Mouse (Mus musculus) adrenal gland, postnatal 25 days (tissue): ENCODE measurements around the gene Trpv2. TPM values are rescaled to one million over a fixed set of nuclear protein-coding genes. Genes with fewer than 3 reads are reported as not detected.

Experiments used
- DNase-seq: peaks from one replicate; pipeline ENCODE4 v3.0.0; 2021; ENCODE audit warnings: mixed read lengths
- total RNA-seq: library from RNA; stranded (reverse); gene quantifications from 2 replicates; pipeline ENCODE4 v1.2.3, GENCODE M21; 2021

Gene Trpv2
- total RNA-seq, 1 experiment from 2014 or later = 1.9 TPM

- DNase-seq = peak; percentile 71
Measured at GRCm38 (mm10) chr11:62558961-62559646, 15.2 kb upstream of the Trpv2 start.

GRCm38 (mm10) chr11:62560463-62561016 is 13.7 kb upstream of the Trpv2 start:
- DNase-seq = peak; percentile 33

GRCm38 (mm10) chr11:62563590-62563989 is 10.7 kb upstream of the Trpv2 start:
- no peak for DNase-seq

DNA sequence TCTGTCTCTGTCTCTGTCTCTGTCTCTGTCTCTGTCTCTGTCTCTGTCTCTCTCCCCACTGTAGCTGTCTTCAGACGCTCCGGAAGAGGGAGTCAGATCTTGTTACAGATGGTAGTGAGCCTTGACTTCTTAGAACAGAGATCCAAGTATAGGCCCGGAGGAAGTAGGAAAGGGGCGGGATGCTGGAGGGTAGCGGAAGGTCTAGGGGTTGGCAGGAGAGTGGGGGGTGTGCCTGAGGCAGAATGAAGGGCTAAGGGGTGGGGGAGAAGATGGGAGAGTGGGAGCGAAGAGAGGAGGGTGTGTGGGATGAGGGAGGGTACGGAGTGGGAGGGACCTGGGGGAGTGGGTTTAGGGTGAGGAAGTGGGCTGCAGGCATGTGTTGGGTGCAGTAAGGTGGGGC is 8.5 kb upstream of the Trpv2 start:
- no peak for DNase-seq

DNA sequence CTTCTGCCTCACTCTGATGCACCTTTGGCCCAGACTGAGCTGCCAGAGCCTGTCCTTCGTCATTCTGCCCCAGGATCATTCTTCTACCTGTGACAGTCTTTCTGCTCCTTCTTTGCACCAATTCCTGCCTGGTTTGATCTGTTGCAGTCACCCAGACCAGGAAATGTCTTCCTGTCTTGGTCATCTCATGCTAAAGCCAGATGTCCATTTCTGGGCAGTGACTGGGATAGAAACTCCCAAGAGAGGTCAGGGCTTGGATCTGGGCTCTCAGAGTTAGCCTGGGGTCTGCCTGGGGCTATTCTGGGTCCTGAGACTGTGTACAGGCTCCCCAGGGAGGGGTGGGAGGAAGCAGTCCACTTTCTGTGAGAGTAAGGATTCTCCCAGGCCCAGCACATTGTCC is 8.1 kb upstream of the Trpv2 start:
- no peak for DNase-seq

DNA sequence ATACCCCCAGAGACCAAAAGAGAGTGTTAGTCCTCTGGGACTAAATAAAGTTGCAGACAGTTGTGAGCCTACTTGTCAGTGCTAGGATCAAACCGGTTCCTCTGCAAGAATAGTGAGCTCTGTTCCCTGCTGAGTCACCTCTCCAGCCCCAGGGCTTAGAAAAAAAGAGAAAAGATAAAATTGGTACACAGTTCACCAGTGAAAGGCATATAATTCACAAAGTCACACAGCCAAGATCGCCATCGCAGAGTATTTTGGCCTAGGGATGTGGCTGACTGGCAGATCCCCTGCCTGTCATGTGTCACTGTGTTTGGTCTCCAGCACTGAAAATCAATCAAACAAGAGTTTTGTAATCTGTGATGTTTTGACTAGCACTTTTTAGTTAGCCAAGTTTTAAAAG is 6.0 kb upstream of the Trpv2 start:
- no peak for DNase-seq

GRCm38 (mm10) chr11:62574703-62575085 is 408 bp downstream of the Trpv2 start:
- DNase-seq = no peak

GRCm38 (mm10) chr11:62575297-62575658 is 992 bp downstream of the Trpv2 start:
- DNase-seq = peak; percentile 86

DNA sequence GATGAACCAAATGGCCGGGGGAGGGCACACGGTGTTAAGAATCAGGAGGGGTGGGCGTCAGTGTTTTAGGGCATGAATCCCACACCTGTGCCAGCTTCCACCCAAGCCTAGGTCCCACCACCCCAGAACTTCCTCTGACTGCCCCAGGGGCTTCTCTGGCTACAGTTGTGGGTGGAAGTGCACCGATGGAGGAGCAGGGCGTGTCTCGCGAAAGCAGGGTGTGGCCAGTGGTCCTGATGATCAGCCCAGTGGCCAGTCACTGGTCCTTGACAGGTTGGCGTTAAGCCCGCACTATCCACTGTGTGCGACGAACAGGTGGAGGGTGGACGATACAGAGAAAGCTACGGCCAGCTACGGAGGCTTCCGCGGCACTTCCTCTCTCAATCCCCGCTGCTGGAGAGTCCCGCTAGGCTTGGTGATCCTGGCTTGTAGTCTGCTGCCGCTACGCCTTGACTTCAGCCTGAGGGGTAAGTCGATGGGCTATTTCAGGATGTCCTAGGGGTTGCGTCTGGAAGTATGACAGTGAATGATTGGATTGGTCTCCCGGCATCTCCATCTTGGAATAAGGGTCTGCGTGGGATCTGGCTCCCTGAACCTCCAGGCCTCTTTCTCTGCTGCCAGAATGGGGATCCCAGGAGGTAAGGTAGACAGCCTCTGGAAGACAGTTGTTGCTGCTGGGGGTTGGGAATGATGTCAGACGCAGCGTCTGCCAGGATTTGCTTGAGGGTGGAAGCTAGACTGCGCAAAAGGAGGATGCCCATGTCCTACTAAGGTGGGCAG is 1.6 kb downstream of the Trpv2 start:
- DNase-seq = peak; percentile 37

- DNase-seq = no peak
Measured at GRCm38 (mm10) chr11:62576530-62577152, 2.4 kb downstream of the Trpv2 start.

DNA sequence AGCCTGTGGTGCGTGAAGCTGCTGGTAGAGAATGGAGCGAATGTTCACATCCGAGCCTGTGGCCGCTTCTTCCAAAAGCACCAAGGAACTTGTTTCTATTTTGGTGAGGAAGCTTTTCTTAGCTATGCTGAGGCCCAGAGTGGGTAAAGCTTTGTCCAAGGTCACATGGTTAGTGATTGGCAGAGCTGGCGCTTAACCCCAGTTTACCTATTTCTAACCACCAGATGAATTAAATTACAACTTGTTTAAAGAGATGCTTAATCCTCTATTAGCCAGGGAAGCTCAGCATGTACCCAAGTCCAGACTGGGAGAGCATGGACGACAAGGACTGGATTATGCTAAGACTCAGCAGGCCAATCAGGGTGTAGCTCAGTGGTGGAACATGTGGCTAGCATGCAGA is 8.7 kb downstream of the Trpv2 start:
- no peak for DNase-seq

- no peak for DNase-seq
Measured at GRCm38 (mm10) chr11:62584671-62585206, 10.5 kb downstream of the Trpv2 start.

- DNase-seq = no peak
Measured at GRCm38 (mm10) chr11:62587034-62587433, 12.7 kb downstream of the Trpv2 start.

DNA sequence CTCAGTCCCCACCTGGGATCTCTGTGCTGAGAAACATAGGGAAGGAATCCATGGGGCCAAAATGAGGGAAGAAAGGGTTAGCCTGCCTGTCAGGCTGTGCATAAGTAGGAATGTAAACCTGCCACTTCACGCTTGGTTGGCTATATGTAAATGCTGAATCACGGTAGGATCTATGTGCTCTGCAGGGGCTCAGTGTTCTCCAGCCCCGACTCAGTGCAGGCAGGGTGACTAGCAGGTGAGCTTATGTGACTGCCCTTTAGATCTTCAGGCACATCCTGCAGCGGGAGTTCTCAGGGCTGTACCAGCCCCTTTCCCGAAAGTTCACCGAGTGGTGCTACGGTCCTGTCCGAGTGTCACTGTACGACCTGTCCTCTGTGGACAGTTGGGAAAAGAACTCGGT is 15.1 kb downstream of the Trpv2 start:
- no peak for DNase-seq

GRCm38 (mm10) chr11:62591026-62591425 is 16.7 kb downstream of the Trpv2 start:
- no peak for DNase-seq

- DNase-seq = no peak
Measured at GRCm38 (mm10) chr11:62591904-62592575, 17.8 kb downstream of the Trpv2 start.

DNA sequence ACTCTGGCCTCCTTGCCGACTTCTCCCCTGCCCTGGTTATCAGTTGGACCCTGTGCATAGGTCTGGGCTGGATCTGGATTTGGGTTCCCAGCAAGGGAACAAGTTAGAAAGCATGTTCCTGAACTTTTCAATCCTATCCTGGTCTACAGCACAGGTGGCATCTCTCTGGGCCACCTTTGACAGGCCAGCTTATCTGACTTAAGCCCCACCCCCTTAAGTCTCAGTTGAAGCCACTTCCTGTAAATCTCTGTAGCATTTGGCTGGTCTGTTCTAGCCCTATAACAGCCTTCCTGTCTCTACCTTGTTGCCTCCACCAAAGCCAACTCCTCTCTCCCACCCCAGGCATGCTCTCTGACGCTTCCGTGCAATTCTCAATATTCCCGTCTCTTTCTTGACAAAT is 24.3 kb downstream of the Trpv2 start:
- DNase-seq = no peak

DNA sequence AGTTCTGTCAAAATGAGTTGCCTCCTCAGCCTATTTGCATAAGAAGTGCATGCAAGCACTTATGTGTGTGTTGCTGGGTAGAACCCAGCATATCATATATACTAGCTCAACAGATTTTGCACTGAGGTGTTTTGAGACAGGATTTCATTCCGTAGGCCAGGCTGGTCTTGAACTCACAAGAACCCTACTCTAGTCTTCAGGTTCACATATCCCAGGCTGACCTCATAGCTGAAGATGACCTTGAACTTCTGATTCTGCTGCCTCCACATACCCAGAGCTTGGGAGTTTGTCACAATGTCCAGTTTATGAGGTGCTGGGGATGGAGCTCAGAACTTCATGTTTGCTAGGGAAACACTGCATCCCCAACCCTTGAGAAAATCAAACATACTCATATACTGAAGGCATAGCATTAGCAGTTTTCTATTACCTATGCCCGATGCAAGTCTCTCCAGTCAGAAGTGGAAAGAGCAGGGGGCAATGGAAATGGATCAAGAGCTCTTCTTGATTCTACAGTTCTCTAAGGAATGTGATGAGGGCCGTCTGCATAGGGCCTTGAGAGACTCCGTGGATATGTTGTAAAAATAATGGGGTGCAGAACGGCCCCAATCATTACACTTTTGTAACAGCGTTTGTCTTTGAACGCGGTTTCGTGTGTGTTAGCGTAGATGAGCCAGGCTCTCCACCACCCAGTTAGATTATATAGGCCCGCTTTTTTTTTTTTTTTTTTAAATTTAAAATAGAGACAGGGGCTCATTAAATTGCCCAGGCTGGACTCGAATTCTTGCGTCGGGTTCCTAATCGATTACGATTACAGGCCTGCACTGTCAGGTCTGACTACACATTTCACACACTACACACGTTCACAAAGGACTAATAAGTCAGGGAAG is 27.7 kb downstream of the Trpv2 start:
- DNase-seq = no peak

DNA sequence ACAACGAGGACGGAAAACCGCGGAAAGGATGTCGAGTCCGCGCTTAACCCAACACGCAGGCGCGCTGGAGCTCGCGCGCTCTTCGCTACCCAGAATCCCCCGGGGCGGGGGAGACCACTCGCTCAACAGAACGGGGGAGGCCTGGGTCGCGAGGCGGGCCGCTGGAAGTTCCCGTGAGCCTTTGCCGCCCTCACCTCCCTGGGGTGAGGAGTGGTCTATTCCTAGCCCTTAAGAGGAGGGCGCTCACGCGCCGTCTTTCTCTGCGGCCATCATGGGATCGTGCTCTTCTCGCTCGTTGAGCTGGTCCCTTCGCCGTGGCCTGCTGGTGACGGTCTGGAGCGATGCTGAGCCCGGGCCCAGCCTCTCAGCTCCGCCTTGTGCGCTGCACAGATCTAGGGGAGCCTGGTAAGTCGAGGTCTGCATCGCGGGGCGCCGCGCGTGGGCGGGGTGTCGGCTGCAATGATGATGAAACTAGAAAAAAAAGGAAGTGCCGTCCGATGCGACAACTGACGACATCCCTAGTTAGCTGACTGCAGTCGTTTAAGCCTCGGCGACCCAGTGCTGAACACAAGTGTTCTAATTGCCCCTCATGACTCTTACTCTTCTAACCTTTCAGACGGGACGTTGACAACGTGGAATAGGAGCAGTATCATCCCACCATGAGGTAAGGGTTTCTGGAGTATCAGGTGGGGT is 28.5 kb downstream of the Trpv2 start:
- peak; percentile 96 for DNase-seq

GRCm38 (mm10) chr11:62603312-62604056 is 29.2 kb downstream of the Trpv2 start:
- no peak for DNase-seq
